Mouse (Mus musculus): ENCODE data around the gene Tbc1d10c. TPM values are rescaled to one million over a fixed set of nuclear protein-coding genes. Genes with fewer than 3 reads are reported as not detected.
A peak's percentile ranks its signal among the peaks of the same experiment; 100 is the strongest.

Tbc1d10c gene
- polyA plus RNA-seq, 1 experiment from 2014 or later, result 4.0 TPM

DNA sequence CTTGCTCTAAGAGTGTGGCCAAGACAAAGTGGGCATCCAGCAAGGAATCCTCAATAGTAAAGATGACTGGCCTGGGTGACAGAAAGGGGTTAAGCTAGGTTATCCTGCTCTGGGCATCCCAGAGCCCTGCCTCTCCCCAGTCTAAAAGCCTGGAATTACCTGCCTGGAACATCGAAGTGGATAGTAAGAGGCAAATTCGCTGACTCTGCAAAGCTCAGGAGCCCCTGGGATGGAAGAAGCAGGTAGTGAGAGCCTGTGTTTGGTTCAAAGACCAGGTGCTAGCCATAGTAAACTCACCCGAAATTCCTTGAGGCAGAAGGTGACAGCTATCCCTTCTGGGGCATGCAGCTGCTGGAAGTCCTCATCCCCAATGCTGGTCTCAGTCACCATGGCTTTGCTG, 6.1 kb upstream of the Tbc1d10c start:
- Histone ChIP-seq H3K4me3 (replicated peaks) (no peak overlapping the region), H3K27me3 (replicated peaks) (no peaks in the 10 kb centered on the region), H3K27ac (no peak overlapping the region), H3K9ac (no peak overlapping the region), H3K4me1 (peaks cover 33% of the 10 kb centered on the region), H3K36me3 (peaks cover 48% of the 10 kb centered on the region), H3K9me3 (no peaks in the 10 kb centered on the region), H3K4me2 (no peak overlapping the region)
- no peak for ATAC-seq (ENCODE audit: insufficient read depth, low FRiP score, low read depth)
- WGBS, result 61% methylated on average over 3 of the region's 3 CpGs

DNA sequence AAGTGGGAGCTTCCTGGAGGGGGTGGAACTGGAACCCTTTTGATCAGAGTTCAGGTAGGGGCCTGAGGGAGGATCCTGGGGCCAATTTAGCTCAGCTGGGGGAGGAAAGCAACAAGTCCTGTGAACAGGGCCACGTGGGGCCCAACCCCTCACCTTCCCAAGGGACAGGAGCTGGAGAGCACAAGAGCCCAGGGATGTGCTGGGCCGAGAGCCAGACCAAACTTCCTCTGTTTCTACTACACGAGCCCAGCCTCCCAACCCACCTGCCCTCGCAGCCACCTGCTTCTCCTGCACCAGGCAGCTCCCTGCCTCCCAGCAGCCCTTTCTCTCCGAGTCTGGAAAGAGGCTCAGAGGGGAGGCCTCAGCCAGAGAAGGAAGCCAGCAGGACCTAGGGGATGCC, 5.5 kb upstream of the Tbc1d10c start:
- H3K4me1 ChIP-seq, result peaks cover 31% of the 10 kb centered on the region
- no peak overlapping the region for H3K4me3 ChIP-seq (replicated peaks)
- 32% methylated on average over 5 of the region's 5 CpGs for WGBS
- no peak for ATAC-seq (ENCODE audit: insufficient read depth, low FRiP score, low read depth)
- H3K36me3 ChIP-seq, result peaks cover 48% of the 10 kb centered on the region
- no peaks in the 10 kb centered on the region for H3K9me3 ChIP-seq
- no peak overlapping the region for H3K9ac ChIP-seq
- no peak overlapping the region for H3K4me2 ChIP-seq
- no peaks in the 10 kb centered on the region for H3K27me3 ChIP-seq (replicated peaks)
- H3K27ac ChIP-seq, result 0 out of 2 replicates have a peak overlapping the region, but pooled peaks have one; percentile 16

DNA sequence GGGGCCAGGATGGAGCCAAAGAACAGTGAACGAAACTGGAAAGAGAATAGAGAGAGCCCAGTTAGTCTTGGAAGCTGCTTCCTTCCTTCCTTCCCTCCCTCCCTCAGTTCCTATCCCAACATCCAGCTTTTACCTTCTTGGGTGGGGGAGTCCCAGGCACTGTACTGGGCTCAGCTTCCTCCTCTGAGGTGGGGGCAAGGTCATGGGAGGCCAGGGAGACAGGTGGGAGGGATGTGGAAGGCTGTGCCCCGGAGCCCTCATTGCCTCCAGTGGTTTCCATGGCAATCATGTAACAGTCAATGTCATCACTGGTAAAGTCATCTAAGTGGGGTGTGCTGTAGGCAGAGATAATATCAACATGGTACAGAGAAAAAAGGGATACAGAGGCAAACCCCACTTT, 5.0 kb upstream of the Tbc1d10c start:
- Histone ChIP-seq H3K4me2 (no peak overlapping the region), H3K9ac (no peak overlapping the region), H3K4me1 (peaks cover 30% of the 10 kb centered on the region), H3K4me3 (replicated peaks) (no peak overlapping the region), H3K27ac (no peak overlapping the region), H3K36me3 (peaks cover 48% of the 10 kb centered on the region), H3K9me3 (no peaks in the 10 kb centered on the region), H3K27me3 (replicated peaks) (no peaks in the 10 kb centered on the region)
- no peak for ATAC-seq (ENCODE audit: insufficient read depth, low FRiP score, low read depth)
- WGBS, result 62% methylated on average over 2 of the region's 2 CpGs

DNA sequence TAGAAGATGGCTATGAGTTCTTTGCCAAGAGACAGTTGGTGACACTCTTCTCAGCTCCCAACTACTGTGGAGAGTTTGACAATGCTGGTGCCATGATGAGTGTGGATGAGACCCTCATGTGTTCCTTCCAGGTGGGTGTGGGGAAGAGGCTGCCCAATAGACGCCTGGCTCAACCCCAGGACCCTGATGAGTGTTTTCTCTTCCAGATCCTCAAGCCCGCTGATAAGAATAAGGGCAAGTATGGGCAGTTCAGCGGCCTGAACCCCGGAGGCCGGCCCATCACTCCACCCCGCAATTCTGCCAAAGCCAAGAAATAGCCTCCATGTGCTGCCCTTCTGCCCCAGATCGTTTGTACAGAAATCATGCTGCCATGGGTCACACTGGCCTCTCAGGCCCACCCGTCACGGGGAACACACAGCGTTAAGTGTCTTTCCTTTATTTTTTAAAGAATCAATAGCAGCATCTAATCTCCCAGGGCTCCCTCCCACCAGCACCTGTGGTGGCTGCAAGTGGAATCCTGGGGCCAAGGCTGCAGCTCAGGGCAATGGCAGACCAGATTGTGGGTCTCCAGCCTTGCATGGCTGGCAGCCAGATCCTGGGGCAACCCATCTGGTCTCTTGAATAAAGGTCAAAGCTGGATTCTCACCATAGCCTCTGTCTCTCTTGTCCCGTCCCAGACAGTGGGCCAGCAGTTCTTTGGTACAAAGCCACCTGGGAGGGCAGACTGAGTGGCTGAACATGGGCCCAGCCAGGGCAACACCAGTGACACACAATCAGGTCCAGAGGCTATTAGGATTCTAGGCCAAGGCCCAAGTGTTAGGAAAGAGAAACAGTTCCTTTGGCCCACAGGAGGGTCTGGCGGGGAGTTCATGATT, 3.9 kb upstream of the Tbc1d10c start:
- H3K9me3 ChIP-seq, result no peaks in the 10 kb centered on the region
- no peak overlapping the region for H3K4me2 ChIP-seq
- no peak overlapping the region for H3K4me3 ChIP-seq (replicated peaks)
- H3K4me1 ChIP-seq, result peaks cover 25% of the 10 kb centered on the region
- H3K36me3 ChIP-seq, result peaks cover 48% of the 10 kb centered on the region
- WGBS, result 76% methylated on average over 12 of the region's 12 CpGs
- no peak overlapping the region for H3K27ac ChIP-seq
- ATAC-seq (ENCODE audit: insufficient read depth, low FRiP score, low read depth), result no peak
- H3K9ac ChIP-seq, result no peak overlapping the region
- H3K27me3 ChIP-seq (replicated peaks), result no peaks in the 10 kb centered on the region

DNA sequence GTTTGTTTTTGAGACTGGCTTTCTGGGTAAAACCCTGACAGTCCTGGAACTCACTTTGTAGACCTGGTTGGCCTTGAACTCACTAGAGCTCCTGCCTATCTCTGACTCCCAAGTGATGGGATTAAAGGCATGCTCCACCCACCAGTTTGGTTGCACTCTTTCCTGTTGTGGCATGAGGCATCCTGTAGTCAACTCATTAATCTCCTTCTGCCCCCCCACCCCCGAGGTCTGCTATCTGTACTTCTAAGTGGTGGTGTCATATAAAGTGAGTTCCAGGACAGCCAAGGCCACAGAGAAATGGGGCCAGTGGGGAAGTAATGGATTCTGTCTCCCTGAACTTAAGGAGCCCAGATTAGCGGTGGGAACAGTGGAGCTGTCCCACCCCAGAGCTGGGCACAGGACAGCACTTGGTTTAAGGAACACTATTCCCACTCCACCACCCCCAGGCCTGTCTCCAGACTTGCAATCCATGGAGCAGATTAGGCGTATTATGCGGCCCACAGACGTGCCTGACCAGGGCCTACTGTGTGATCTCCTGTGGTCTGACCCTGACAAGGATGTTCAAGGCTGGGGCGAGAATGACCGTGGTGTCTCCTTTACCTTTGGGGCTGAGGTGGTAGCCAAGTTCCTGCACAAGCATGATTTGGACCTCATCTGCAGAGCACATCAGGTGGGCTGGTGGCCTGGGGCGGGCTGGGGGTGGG, 3.1 kb upstream of the Tbc1d10c start:
- WGBS, result 81% methylated on average over 8 of the region's 8 CpGs
- Histone ChIP-seq H3K9ac (no peak overlapping the region), H3K4me3 (replicated peaks) (peak overlapping the region; percentile 93; the same call in 1 of the 2 replicates), H3K36me3 (peaks cover 45% of the 10 kb centered on the region), H3K4me2 (no peak overlapping the region; the same call in 1 of the 2 replicates), H3K27me3 (replicated peaks) (no peaks in the 10 kb centered on the region), H3K9me3 (no peaks in the 10 kb centered on the region), H3K4me1 (peaks cover 25% of the 10 kb centered on the region), H3K27ac (no peak overlapping the region)
- no peak for ATAC-seq (ENCODE audit: insufficient read depth, low FRiP score, low read depth)

DNA sequence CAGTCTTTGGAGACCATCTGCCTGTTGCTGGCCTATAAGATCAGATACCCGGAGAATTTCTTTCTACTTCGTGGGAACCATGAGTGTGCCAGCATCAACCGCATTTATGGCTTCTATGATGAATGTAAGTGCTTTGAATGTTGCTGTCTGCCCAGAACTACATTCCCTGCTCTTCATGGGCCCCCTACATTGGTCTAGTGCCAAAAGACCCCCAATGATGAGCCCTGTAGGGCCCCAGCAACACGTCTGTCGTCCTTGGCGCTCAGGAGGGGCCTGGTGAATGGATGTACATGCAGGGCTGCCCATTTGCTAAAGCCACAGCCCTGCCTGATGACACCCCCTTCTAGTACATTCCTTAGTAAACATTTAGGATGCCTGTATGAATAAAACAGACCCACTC, 2.0 kb upstream of the Tbc1d10c start:
- H3K4me1 ChIP-seq, result peaks cover 25% of the 10 kb centered on the region
- no peaks in the 10 kb centered on the region for H3K27me3 ChIP-seq (replicated peaks)
- H3K9ac ChIP-seq, result peak overlapping the region; percentile 99
- peak overlapping the region; percentile 93 for H3K4me3 ChIP-seq (replicated peaks)
- WGBS, result 47% methylated on average over 6 of the region's 6 CpGs
- no peak for ATAC-seq (ENCODE audit: insufficient read depth, low FRiP score, low read depth)
- peak overlapping the region; percentile 96; the same call in 1 of the 2 replicates for H3K27ac ChIP-seq
- H3K36me3 ChIP-seq, result peaks cover 41% of the 10 kb centered on the region
- no peaks in the 10 kb centered on the region for H3K9me3 ChIP-seq
- H3K4me2 ChIP-seq, result peak overlapping the region; percentile 88

DNA sequence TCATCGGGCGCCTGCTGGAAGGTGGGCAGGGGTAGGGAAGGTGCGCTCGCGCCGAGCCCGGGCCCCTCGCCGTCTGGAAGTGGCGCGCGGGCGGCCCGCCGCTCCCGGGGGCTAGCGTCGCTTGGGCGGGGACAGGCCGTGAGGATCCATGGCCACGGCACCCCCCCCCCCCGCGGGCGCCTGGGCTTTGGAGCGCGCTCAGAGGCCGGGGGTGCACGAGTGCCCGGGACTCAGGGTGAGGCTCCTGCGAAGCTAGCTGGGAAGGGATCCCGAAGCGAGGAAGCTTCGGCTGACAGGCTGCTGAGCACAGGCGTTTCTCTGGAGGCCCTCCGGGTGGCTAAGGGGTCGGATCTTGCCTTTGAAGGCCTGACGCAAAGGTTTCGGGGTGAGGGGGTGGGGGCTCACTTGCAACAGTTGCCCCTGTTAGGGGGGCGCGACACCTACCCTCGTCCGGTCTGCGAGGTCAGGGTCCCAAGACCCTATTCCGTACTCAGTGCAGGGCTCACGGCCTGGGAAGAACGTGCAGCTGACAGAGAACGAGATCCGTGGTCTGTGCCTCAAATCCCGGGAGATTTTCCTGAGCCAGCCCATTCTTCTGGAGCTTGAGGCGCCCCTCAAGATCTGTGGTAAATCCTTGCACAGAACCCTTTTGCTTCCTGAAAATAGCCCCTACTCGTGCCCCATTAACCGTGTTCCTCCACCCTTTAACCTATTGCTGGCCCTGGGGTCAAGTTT, 1.3 kb upstream of the Tbc1d10c start:
- Histone ChIP-seq H3K9ac (peak overlapping the region; percentile 99), H3K4me2 (peak overlapping the region; percentile 88), H3K4me1 (peaks cover 25% of the 10 kb centered on the region), H3K36me3 (peaks cover 36% of the 10 kb centered on the region), H3K27me3 (replicated peaks) (no peaks in the 10 kb centered on the region), H3K27ac (peak overlapping the region; percentile 96), H3K9me3 (no peaks in the 10 kb centered on the region), H3K4me3 (replicated peaks) (peak overlapping the region; percentile 93)
- no peak; the same call in 1 of the 2 replicates for ATAC-seq (ENCODE audit: insufficient read depth, low FRiP score, low read depth)
- WGBS, result 0% methylated on average over 41 of the region's 52 CpGs

DNA sequence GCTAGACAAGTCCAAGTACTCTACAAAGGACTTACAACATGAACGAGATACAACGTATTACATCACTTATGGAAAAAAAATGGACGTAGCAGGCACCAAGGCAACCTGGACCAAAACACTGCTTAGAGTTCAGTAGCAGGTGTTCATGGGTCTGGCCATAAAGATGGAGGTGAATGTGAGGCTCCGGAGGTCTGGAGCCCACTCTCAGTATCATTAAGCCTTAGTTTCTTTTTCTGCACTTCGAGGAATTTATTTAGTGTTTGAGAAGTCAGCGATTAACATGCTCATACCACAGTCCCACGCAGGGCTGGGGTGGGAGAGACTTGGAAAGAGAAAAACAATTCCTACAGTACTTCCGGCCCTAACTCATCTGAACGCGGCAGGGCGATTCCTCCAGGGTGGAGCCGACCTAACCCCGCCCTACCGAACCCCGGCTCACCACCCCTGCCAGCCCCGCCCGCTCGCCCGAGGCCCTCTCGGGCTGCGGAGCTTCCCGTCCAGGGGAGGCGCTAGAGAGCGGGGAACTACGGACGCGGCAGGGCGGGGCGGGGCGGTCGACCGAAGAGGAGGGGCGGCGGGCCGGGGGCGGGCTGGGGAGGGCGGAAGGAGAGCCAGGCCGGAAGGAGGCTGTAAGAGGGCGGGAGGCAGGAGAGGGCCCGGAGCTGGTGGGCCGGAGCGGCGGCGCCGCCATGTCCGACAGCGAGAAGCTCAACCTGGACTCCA, 605 bp upstream of the Tbc1d10c start, which contains the start of gene Ppp1ca:
Gene Ppp1ca (plus strand): TSS at position 538 of the 723 bp plus-strand sequence.
- WGBS, result 4% methylated on average over 40 of the region's 47 CpGs
- peak within 1 kb of the TSS; percentile 88 for H3K4me2 ChIP-seq
- peaks cover 22% of the 10 kb centered on the region for H3K4me1 ChIP-seq
- peak; percentile 92 for ATAC-seq (ENCODE audit: insufficient read depth, low FRiP score, low read depth)
- H3K9ac ChIP-seq, result peak within 1 kb of the TSS; percentile 99
- no peaks in the 10 kb centered on the region for H3K27me3 ChIP-seq (replicated peaks)
- peaks cover 29% of the 10 kb centered on the region for H3K36me3 ChIP-seq
- peak within 1 kb of the TSS; percentile 93 for H3K4me3 ChIP-seq (replicated peaks)
- H3K27ac ChIP-seq, result peak within 1 kb of the TSS; percentile 96
- H3K9me3 ChIP-seq, result no peaks in the 10 kb centered on the region

DNA sequence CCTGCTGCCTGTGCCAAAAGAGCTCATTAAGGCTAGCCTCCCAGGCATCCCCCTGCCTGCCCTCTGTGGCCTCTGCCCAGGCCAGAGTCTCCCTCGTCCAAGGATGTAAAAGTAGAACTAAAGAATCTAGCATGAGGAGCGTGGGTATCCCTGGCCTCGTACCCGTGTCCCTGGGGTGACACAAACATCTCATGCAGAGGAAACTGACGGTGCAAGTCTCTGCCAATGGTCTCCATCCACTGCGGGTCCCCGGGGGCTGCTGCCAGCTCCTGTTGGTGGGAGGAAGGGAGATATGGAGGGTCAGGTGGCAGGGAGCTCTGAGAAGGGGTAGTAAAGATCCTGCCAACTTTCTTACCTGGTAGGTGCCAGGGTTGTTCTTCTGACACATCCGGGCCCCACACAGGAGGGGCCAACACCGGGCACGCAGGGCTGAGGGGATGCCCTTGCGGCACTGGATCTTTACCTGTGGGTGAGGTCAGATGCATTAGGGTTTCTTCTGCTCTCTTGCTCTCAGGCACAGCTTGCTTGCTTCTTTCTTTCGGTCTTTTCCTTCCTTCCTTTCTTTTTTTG, 1.9 kb downstream of the Tbc1d10c start:
- peaks cover 30% of the 10 kb centered on the region for H3K4me1 ChIP-seq
- no peaks in the 10 kb centered on the region for H3K27me3 ChIP-seq (replicated peaks)
- peaks cover 9% of the 10 kb centered on the region; the same call in 1 of the 2 replicates for H3K36me3 ChIP-seq
- no peak for ATAC-seq (ENCODE audit: insufficient read depth, low FRiP score, low read depth)
- no peak overlapping the region for H3K9ac ChIP-seq
- H3K4me3 ChIP-seq (replicated peaks), result no peak overlapping the region
- H3K4me2 ChIP-seq, result no peak overlapping the region
- H3K9me3 ChIP-seq, result no peaks in the 10 kb centered on the region
- WGBS, result 86% methylated on average over 12 of the region's 12 CpGs
- H3K27ac ChIP-seq, result no peak overlapping the region

DNA sequence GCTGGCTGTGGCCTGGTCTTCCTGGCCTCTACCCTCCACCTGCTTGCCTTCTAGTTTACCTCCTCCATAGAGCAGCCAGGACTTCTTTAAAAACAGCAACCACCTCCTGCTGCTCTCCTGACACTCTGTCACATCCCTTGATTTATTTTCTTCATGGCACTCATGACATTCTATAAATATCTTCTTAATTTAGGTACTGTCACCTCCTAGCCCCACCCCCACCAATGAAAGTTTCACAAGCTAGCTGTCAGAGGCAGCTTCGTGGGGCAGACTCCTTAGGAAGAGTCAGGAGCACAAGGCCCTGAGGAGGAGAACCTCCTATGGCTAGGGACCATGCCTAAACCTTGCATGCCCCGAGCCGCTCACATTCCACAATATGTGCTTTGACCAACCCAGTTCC, 3.8 kb downstream of the Tbc1d10c start:
- no peaks in the 10 kb centered on the region for H3K27me3 ChIP-seq (replicated peaks)
- H3K36me3 ChIP-seq, result no peaks in the 10 kb centered on the region
- H3K27ac ChIP-seq, result no peak overlapping the region
- 0 out of 2 replicates have a peak, but pooled peaks cover 17% of the 10 kb centered on the region for H3K4me1 ChIP-seq
- no peak overlapping the region for H3K9ac ChIP-seq
- H3K4me3 ChIP-seq (replicated peaks), result no peak overlapping the region
- no peak for ATAC-seq (ENCODE audit: insufficient read depth, low FRiP score, low read depth)
- no peak overlapping the region for H3K4me2 ChIP-seq
- WGBS, result 62% methylated on average over 3 of the region's 3 CpGs
- no peaks in the 10 kb centered on the region for H3K9me3 ChIP-seq

Data from stomach, embryonic 15.5 days (tissue).